Mouse (Mus musculus): ENCODE results near the gene Hdgf.

GRCm38 (mm10) chr3:87946541-87946860, 40.4 kb downstream of the Hdgf start:
- TF ChIP-seq GATA1 (IDR thresholded peaks at IDR 0.05; ENCODE audit: borderline replicate concordance, low read length) (no peak), FLI1 (IDR thresholded peaks at IDR 0.05; ENCODE audit: low read length) (no peak)
